Mouse (Mus musculus) layer of hippocampus, postnatal 36 days (tissue): ENCODE measurements at regions not wholly inside any gene's neighbourhood (a gene's known extent, or its start where the extent isn't known, plus 50 kb on each side); places are given as distances from the start of the nearest gene placed in this dataset.

Experiments used
- microRNA-seq, 2 experiments: library from miRNA; unstranded; fragments of <30 nt; microRNA quantifications; one replicate each; pipeline ENCODE4 v1.2.0; 2021

Small RNA genes in the stretch of these regions (microRNA-seq; reads per million reads assigned to microRNA genes)
- gene Gm22118 = 0 reads per million in 2 experiments
